Mouse (Mus musculus): ENCODE results near the gene Sept14. TPM values are rescaled to one million over a fixed set of nuclear protein-coding genes. Genes with fewer than 3 reads are reported as not detected.
A peak's percentile ranks its signal among the peaks of the same experiment; 100 is the strongest.
"Not testable (repeated sequence)": the region's sequence is repeated elsewhere in the genome, so short reads cannot be mapped to it uniquely, and the experiment has no call there.

The Sept14 gene
- total RNA-seq, 2 experiments from 2014 or later = not detected

GRCm38 (mm10) chr5:129685141-129685540 lies 23.2 kb downstream of the Sept14 start:
- intact Hi-C loops (cut with DNase I); DNase-seq (ENCODE audit: low spot score in 2 of 2): not testable (repeated sequence)

GRCm38 (mm10) chr5:129670036-129670458 lies 38.3 kb downstream of the Sept14 start, which contains the start of gene Zfp11:
TSS of gene Zfp11 (minus strand) at chr5:129670099.
- intact Hi-C loops (cut with DNase I) = loop anchor here (5.0 kb wide), 1 partner anchor 47 kb away; the partner anchor contains the start of gene Mrps17
- peak; percentile 82 for DNase-seq (ENCODE audit: low spot score in 2 of 2)

- intact Hi-C loops (cut with DNase I) = loop anchor here (5.0 kb wide), 1 partner anchor 48 kb away; the partner anchor contains the start of gene Mrps17
These were observed 38.8 kb downstream of the Sept14 start for GRCm38 (mm10) chr5:129669453-129670035.

GRCm38 (mm10) chr5:129667851-129668250 lies 40.5 kb downstream of the Sept14 start:
- intact Hi-C loops (cut with DNase I) = no loop called here
- peak in 1 of 2 experiments; percentile 57 for DNase-seq (ENCODE audit: low spot score in 2 of 2)

More at GRCm38 (mm10) chr5:129669453-129670035, 38.8 kb downstream of the Sept14 start:
- DNase-seq (ENCODE audit: low spot score in 2 of 2) = no peak

- peak; percentile 24 to 66 for DNase-seq (ENCODE audit: low spot score in 2 of 2)
- intact Hi-C loops (cut with DNase I) = no loop called here
These were observed 41.9 kb downstream of the Sept14 start for GRCm38 (mm10) chr5:129666271-129666909.

- intact Hi-C loops (cut with DNase I) = no loop called here
- no peak for DNase-seq (ENCODE audit: low spot score in 2 of 2)
These were observed 44.2 kb downstream of the Sept14 start for GRCm38 (mm10) chr5:129664090-129664489.

GRCm38 (mm10) chr5:129657931-129658330 lies 50.4 kb downstream of the Sept14 start:
- intact Hi-C loops (cut with DNase I) = no loop called here
- DNase-seq (ENCODE audit: low spot score in 2 of 2) = no peak

- intact Hi-C loops (cut with DNase I) = no loop called here
- no peak for DNase-seq (ENCODE audit: low spot score in 2 of 2)
These were observed 51.3 kb downstream of the Sept14 start for GRCm38 (mm10) chr5:129657016-129657415.

GRCm38 (mm10) chr5:129650858-129651257 lies 57.5 kb downstream of the Sept14 start:
- intact Hi-C loops (cut with DNase I) = no loop called here
- no peak for DNase-seq (ENCODE audit: low spot score in 2 of 2)

Other genes with a start within 250 kb of the Sept14 start
- 100 to 1,000 TPM in 1 of 2 experiments, 10 to 100 TPM in 1; 88.9 to 103 TPM for gene Sfswap, start 207.3 kb downstream of the Sept14 start, total RNA-seq (2021)
- gene Mmp17, start 124.3 kb downstream of the Sept14 start, total RNA-seq (2021) = 100 to 1,000 TPM; 100 to 101 TPM
- gene Zfp11, start 38.4 kb downstream of the Sept14 start, total RNA-seq (2021) = 1 to 10 TPM; 6.5 to 7.6 TPM
- 10 to 100 TPM; 80.0 to 87.2 TPM for gene Mrps17, start 7.0 kb upstream of the Sept14 start, total RNA-seq (2021)
- gene Nipsnap2, start 16.6 kb upstream of the Sept14 start, total RNA-seq (2021) = 10 to 100 TPM; 76.9 to 79.4 TPM
- gene Psph, start 78.9 kb upstream of the Sept14 start, total RNA-seq (2021) = 10 to 100 TPM; 21.8 to 23.5 TPM
- 10 to 100 TPM; 16.8 to 20.2 TPM for gene Sumf2, start 138.5 kb upstream of the Sept14 start, total RNA-seq (2021)
- gene Chchd2, start 179.0 kb upstream of the Sept14 start, total RNA-seq (2021) = 100 to 1,000 TPM; 441 to 443 TPM
- 1 to 10 TPM; 4.6 to 5.8 TPM for gene Zbed5, start 187.2 kb upstream of the Sept14 start, total RNA-seq (2021)
- gene Phkg1, start 190.0 kb upstream of the Sept14 start, total RNA-seq (2021) = 10 to 100 TPM; 15.0 to 17.0 TPM
- 1 to 10 TPM; 1.3 to 3.2 TPM for gene Nupr1l, start 200.0 kb upstream of the Sept14 start, total RNA-seq (2021)
- gene Vkorc1l1, start 233.5 kb upstream of the Sept14 start, total RNA-seq (2021) = 10 to 100 TPM; 44.6 to 46.3 TPM

All from left cerebral cortex, postnatal 25 days (tissue).